Mouse (Mus musculus) bone marrow, adult 2 months (tissue): ENCODE data around the gene Trp53.

ENCODE experiments used
- CTCF ChIP-seq: fragments of 200-500 bp; IDR thresholded peaks from 2 replicates; pipeline ENCODE4 v1.5.1; 2011; ENCODE audit warnings: low read length, control low read depth; ENCODE audit not compliant: control insufficient read depth, insufficient read depth
- POLR2A ChIP-seq: fragments of 200-500 bp; IDR thresholded peaks from 2 replicates; pipeline ENCODE4 v1.6.1; 2011; ENCODE audit warnings: low read depth, mild to moderate bottlenecking, control low read depth, low read length, borderline replicate concordance; ENCODE audit not compliant: control insufficient read depth

DNA sequence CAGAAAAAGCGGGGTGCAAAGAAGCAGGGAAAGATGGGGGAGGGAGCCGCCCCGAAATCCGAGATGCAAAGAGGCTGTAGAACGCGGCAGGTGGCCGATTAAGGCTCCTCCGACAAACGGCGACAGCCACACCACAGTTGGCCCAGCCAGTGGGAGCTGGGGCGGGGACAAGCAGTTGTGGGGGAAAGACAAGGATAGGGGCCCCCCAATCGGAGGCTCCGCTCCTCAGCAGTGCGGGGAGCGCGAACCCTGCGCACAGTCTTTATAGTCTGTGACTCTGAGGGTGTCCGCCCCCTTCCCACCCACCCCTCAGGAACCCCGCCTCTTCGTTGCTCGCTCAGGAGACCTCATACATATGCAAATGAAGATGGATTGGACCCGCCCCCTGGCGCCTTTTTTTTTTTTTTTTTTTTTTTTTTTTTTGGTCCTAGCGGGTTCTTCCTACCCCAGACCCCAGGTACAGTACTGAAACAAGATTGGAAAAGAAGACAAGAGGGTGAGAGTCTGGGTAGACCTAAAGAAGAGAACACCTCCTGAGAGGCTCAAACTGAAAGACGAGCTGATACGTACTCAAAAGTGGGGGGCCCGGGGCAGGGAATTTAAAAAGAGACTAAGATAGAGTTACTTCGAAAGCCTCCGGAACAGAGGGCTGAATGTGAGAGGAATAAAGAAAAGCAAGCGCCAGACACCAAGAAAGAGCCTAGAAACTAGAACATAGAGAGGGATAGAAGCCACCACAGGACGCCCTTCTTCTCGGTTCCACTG lies 25.7 kb downstream of the Trp53 start, which contains the start of gene Atp1b2:
- TF ChIP-seq POLR2A (peak; percentile 90; the same call in 1 of the 2 replicates), CTCF (no peak)
